Mouse (Mus musculus): ENCODE data around the gene Zfp637.
"Not testable (repeated sequence)": the region's sequence is repeated elsewhere in the genome, so short reads cannot be mapped to it uniquely, and the experiment has no call there.

The Zfp637 gene

GRCm38 (mm10) chr6:117868187-117868586, 27.2 kb downstream of the Zfp637 start:
- no peak for DNase-seq

DNA sequence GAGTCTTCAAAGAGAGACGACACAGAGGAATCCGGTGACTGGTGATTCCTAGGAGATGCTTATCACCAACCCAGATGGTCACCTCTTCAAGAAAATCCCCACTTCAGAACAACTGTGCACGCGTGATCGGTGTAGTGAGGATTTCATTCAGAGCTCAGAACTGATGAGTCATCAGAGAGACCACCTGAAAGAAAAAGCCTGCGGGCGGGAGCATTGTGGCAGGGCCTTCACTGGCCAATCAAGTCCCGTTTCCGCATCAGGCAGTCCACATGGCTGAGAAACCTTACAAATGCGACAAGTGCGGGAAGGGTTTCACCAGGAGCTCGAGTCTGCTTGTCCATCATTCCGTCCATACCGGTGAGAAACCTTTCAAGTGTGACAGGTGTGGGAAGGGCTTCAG, 30.1 kb downstream of the Zfp637 start:
- no peak for DNase-seq

DNA sequence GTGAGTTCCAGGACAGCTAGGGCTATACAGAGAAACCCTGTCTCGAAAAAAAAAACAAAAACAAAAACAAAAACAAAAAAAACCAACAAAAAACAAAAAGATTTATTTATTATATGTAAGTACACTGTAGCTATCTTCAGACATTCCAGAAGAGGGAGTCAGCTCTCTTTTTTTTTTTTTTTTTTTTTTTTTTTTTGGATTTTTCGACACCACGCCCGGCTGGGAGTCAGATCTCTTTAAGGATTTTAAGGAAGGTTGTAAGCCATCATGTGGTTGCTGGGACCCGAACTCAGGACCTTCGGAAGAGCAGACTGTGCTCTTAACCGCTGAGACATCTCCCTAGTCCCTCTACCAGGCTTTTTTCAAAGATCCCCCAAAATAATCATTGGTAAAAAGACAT, 32.5 kb downstream of the Zfp637 start:
- DNase-seq, result not testable (repeated sequence)

DNA sequence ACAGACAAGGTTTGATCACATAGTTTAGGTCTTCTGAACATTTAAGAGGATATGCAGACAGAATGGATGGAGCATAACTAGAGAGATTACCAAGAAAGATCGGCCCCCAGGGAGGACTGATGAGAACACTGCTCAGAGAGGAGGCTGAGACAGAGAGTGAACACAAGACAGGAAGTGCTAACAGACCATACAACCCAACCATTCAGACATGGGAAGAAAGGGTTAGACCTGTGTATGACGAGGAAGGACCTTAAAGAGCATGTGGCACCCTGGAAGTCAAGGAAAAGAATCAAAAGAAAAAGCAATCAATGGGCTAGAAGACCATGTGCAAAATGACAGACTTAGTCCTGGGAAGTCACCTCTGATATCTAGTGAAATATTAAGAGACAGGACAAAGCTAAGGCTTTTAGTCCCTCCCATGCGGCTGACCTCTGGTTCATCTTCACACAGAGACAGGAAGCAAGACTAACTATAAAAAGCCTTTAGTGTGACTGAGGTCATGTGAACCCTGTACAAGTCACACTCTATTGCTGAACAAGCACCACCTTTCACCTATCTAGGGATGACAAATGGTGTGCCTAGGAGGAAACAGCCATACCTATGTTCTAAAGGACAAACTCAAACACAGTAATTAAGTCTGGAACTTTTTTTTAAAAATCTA, 33.8 kb downstream of the Zfp637 start:
- no peak for DNase-seq

- peak; percentile 93 for DNase-seq
Observed at GRCm38 (mm10) chr6:117878700-117879407, 37.9 kb downstream of the Zfp637 start.

- peak; percentile 99 for DNase-seq
Observed at GRCm38 (mm10) chr6:117879408-117880115, 38.6 kb downstream of the Zfp637 start.

DNA sequence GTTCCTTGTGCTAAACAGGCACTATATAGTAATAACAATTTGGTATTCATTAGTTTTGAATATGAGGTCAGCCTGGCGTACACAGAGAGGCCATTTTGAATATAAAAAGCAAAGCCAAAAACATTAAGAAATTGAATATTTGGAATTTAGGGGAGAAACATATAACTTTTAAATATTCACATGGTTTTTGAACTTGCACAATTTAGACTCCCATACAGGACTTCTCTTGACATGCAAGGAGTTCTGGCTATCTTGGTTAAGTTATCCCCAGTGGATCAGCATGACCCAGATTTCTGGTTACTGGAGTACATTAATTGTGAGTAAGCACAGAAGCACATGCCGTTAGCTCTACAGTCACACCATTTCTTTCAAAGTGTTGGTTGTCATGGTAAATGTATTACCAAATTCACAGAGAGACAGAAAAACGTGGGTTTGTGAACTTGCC, 39.4 kb downstream of the Zfp637 start:
- DNase-seq, result no peak

GRCm38 (mm10) chr6:117881229-117881628, 40.2 kb downstream of the Zfp637 start:
- DNase-seq, result no peak

GRCm38 (mm10) chr6:117881997-117882396, 41.0 kb downstream of the Zfp637 start:
- DNase-seq, result no peak

DNA sequence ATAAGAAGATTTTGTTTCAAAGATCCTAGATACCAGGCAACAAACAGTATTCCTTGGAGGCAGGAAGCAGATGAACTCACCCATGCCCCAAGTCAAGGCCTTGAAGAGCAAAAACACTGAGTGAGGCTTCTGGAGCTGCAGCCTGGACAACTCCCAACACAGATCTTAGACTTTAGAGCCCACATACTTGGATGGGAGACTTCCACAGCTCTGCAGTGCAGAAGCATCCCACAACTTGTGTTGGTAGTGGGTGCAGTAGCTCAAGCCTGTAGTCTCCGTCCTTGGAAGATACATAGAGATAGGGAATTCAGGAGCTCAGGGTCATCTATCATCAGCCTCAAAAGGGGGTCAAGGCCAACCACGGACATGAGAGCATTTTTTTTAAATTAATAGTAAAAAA, 45.0 kb downstream of the Zfp637 start:
- DNase-seq, result no peak

DNA sequence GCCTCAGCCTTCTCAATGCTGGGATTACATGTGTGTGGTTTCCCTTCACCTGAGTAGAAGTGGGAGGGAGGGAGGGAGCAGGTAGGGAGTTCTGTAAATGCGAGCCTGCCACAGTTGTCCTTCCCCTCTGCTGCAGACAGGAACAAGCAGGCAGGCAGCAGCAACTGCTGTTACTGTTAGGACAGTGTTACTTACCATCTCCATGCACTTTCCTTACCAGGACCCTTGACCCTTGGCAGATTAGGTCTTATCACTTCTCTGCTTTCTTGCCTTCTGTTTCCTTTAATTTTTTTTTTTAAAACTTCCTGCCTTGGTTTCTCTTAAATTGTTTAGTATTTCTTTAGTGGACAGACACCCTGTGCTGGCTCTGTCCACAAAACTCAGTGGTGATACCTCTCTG, 47.1 kb downstream of the Zfp637 start:
- no peak for DNase-seq

- DNase-seq, result no peak
Observed at GRCm38 (mm10) chr6:117888642-117889096, 47.7 kb downstream of the Zfp637 start.

DNA sequence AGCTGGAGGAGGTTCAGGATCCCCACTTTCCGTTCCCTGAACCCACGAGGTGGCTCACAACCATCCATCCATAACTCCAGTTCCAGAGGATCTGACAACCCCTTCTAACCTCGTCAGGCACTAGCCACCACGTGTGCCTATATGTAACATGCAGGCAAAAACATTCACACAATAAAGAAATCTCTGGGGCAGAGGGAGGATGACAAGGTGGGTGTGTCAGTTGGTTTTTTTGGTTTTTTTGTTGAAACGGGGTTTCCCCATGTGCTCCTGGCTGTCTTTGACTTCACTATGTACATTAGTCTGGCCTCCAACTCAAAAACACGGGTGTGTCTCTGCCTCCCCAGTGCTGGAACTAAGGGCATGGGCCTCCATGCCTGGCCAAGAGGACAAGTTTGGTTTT, 49.3 kb downstream of the Zfp637 start:
- DNase-seq, result no peak

DNA sequence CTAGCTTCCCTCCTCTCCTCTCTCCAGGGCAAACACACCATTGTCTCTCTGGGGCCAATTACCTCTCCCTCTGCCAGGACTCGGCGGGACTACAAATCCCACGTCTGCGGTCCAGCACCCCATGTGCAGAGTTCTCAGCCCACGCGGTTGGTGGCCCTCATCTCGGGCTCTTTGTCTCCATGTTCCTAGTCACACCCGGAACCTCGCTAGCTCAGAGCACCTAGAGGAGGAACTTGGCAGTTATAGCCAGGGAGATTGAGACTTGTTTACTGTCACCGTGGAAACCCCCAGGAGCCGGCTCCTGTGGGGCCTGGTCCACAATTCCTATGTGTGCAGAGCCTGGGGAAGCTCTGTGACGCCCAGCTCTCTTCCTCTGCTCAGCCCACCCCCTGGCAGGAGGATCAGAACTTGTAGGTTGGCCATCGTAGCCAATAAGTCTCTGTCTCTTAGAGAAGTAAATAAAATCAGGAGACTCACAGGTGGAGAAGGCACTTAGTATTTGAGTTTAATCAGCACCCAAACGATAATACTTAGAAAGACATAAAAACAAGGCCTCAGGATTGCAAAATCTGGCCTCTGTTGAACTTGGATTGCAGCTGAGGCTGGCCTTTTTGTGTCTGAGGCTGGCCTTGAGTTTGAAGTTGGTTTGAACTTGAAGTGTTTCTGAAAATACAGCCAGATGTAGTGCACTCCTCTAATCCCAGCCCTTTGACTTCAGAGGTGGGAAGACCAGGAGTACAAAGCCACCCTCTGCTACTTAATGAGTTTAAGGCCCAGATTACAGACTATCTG, 50.6 kb downstream of the Zfp637 start:
- no peak for DNase-seq

DNA sequence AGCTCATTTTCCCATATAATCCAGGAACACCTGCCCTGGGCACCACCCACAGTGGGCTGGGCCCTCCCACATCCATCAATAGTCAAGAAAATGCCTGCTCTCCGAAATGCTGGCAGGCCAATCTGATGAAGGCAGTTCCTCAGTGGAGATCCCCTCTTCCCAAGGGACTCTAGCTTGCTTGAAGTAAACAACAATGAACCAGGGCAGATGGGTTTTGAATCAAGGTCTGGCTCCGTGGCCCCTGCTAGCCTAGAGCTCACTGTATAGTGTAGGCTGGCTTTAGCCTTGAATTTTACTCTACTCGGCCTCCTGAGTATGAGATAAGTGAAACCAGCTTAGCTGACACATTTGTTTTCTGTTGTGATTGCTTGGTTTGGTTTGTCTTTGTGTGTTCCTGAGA, 51.4 kb downstream of the Zfp637 start:
- no peak for DNase-seq

DNA sequence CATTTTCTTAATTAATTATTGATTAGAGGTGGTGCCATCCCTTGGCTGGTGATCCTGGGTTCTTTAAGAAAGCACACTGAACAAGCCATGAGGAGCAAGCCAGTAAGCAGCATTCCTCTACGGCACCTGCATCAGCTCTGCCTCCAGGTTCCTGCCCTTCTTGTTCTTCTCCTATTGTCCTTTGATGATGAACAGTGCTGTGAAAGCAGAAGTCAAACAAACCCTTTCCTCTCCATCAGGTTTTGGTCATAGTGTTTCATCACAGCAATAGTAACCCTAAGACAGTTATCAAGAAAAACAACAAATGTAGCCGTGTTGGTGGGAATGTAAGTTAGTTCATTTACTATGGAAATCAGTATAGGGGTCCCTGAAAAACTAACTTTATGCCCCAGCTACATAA, 52.5 kb downstream of the Zfp637 start:
- DNase-seq, result no peak

All from right cerebral cortex, adult 18-20 months (tissue).